Mouse (Mus musculus): ENCODE data around the gene Gm20441. TPM values are rescaled to one million over a fixed set of nuclear protein-coding genes. Genes with fewer than 3 reads are reported as not detected.
A peak's percentile ranks its signal among the peaks of the same experiment; 100 is the strongest.

Gene Gm20441
- polyA plus RNA-seq (2015; fragmentation: Nextera tagmentation; extraction: Ambion mirVana), result not detected in 2 replicates

DNA sequence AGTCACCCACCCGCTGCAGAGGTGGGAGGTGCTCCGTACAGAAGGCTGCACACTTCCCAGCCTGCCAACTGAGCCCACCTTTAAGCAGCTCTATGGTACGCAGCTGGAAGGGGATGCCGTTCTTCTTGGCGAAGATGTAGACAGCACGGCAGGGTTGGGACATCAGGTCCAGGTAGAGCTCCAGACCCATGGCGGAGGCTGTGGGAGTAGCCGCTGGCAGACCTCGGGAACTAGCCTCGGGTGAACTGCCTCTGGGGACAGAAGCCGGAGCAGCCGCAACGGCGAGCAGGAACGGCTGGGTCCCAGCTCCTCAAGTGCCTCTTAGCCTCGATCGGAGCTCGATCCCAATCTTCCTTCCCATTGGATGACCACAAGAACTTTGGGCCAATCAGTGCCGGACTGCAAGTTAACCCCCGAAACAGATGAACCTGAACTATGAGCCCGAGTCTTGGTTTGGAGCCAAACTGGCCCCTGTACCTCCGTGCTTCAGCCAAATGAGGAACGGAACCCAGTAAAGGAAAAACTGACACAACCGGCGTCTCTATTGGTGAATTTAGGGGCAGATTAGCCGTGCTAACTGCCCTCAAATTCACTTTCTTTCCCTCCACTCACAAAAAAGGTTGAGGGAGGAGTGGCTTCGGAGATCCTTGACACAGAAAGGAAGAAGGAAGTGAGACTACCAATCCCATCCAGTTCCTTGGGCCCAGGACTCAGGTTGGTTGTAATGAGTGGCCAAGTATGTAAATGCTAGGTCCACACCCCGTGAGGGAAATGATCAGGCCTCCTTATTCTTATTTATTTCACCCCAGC is at the start of gene Gm20441, which contains the start of gene Gstt3:
TSS of gene Gm20441 (minus strand) at position 186 of the 810 bp plus-strand sequence.
TSS of gene Gstt3 (minus strand) at position 646 of the 810 bp plus-strand sequence.
- Histone ChIP-seq H3K36me3 (ENCODE audit: control insufficient read depth, insufficient read depth, low read length) (no peaks in the 10 kb centered on the region; the same call in 1 of the 2 replicates), H3K4me1 (ENCODE audit: control insufficient read depth, insufficient read depth, low read length) (no peaks in the 10 kb centered on the region), H3K9ac (ENCODE audit: low read depth, low read length) (peak within 1 kb of the TSS; percentile 65), H3K4me3 (ENCODE audit: low read length) (peak within 1 kb of the TSS; percentile 54), H3K4me2 (ENCODE audit: low read depth, low read length) (peak within 1 kb of the TSS; percentile 89), H3K27me3 (replicated peaks; ENCODE audit: control insufficient read depth, insufficient read depth, low read length) (no peaks in the 10 kb centered on the region), H3K9me3 (ENCODE audit: control insufficient read depth, low read length) (no peaks in the 10 kb centered on the region), H3K27ac (ENCODE audit: low read length) (peak within 1 kb of the TSS; percentile 92)
- ATAC-seq, result peak; percentile 96
- WGBS, result under 1% methylated on average over 28 of the region's 28 CpGs

DNA sequence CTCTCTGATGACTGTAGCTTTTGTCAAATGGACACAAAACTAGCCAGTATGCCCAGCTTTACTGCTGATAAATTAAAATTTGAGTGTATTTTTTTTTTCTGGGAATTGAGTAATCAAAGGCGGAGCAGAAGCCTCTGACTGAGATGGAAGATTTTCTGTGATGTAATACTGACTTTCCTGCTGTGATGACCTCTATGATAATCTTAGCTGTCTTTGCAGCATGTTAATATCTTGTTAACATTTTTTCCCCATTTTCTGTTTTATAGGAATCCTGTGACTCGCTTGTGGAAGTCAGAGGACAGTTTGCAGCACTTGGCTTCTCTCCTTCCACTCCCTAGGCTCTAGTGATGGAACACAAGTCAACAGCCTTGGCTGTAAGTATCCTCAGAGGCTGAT is 49.5 kb upstream of the Gm20441 start:
- no peaks in the 10 kb centered on the region for H3K36me3 ChIP-seq (ENCODE audit: control insufficient read depth, insufficient read depth, low read length)
- no peak overlapping the region for H3K27ac ChIP-seq (ENCODE audit: low read length)
- ATAC-seq, result no peak
- H3K27me3 ChIP-seq (replicated peaks; ENCODE audit: control insufficient read depth, insufficient read depth, low read length), result no peaks in the 10 kb centered on the region
- H3K4me2 ChIP-seq (ENCODE audit: low read depth, low read length), result no peak overlapping the region
- H3K4me3 ChIP-seq (ENCODE audit: low read length), result no peak overlapping the region
- no peaks in the 10 kb centered on the region for H3K9me3 ChIP-seq (ENCODE audit: control insufficient read depth, low read length)
- peaks cover 10% of the 10 kb centered on the region for H3K4me1 ChIP-seq (ENCODE audit: control insufficient read depth, insufficient read depth, low read length)
- no peak overlapping the region for H3K9ac ChIP-seq (ENCODE audit: low read depth, low read length)
- WGBS, result 84% methylated on average over 2 of the region's 2 CpGs

DNA sequence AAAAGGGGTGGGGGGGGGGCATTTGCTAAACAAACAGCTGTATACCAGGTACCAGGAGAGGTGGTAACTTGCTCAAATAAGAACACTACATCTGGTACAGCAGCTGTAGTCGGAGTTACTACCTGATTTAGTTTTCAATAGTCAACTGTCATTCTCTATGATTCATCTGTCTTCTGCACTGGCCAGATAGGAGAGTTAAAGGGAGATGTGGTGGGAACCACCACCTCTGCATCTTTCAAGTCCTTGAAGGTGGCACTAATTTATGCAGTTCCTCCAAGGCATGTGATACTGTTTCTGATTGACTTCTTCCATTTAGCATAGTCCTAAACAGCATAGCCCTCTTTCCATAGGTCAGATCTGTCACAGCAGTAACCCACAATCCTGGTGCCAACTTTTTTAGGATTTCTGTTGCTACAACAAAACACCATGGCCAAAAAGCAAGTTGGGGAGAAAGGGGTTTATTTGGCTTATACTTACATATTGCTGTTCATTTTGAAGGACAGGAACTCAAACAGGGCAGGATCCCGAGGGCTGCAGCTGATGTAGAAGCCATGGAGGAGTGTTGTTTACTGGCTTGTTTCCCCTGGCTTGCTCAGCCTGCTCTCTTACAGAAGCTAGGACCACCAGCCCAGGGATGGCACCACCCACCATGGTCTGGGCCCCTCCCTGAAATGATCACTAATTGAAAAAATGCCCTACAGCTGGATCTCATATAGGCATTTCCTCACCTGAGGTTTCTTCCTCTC is 48.9 kb upstream of the Gm20441 start:
- H3K4me1 ChIP-seq (ENCODE audit: control insufficient read depth, insufficient read depth, low read length), result peaks cover 10% of the 10 kb centered on the region
- whole genome bisulfite sequencing, result 82% methylated on average over 2 of the region's 2 CpGs
- H3K36me3 ChIP-seq (ENCODE audit: control insufficient read depth, insufficient read depth, low read length), result no peaks in the 10 kb centered on the region
- no peak for ATAC-seq
- no peak overlapping the region for H3K4me3 ChIP-seq (ENCODE audit: low read length)
- no peaks in the 10 kb centered on the region for H3K27me3 ChIP-seq (replicated peaks; ENCODE audit: control insufficient read depth, insufficient read depth, low read length)
- H3K9ac ChIP-seq (ENCODE audit: low read depth, low read length), result no peak overlapping the region
- no peak overlapping the region for H3K27ac ChIP-seq (ENCODE audit: low read length)
- H3K9me3 ChIP-seq (ENCODE audit: control insufficient read depth, low read length), result no peaks in the 10 kb centered on the region
- no peak overlapping the region for H3K4me2 ChIP-seq (ENCODE audit: low read depth, low read length)

- no peak overlapping the region for H3K9ac ChIP-seq (ENCODE audit: low read depth, low read length)
- no peak for ATAC-seq
- H3K4me2 ChIP-seq (ENCODE audit: low read depth, low read length), result no peak overlapping the region
- no peaks in the 10 kb centered on the region for H3K27me3 ChIP-seq (replicated peaks; ENCODE audit: control insufficient read depth, insufficient read depth, low read length)
- H3K27ac ChIP-seq (ENCODE audit: low read length), result no peak overlapping the region
- no peak overlapping the region for H3K4me3 ChIP-seq (ENCODE audit: low read length)
- H3K36me3 ChIP-seq (ENCODE audit: control insufficient read depth, insufficient read depth, low read length), result no peaks in the 10 kb centered on the region
- no peaks in the 10 kb centered on the region for H3K9me3 ChIP-seq (ENCODE audit: control insufficient read depth, low read length)
- peaks cover 10% of the 10 kb centered on the region for H3K4me1 ChIP-seq (ENCODE audit: control insufficient read depth, insufficient read depth, low read length)
Measured at GRCm38 (mm10) chr10:75828500-75828931, 47.8 kb upstream of the Gm20441 start.

DNA sequence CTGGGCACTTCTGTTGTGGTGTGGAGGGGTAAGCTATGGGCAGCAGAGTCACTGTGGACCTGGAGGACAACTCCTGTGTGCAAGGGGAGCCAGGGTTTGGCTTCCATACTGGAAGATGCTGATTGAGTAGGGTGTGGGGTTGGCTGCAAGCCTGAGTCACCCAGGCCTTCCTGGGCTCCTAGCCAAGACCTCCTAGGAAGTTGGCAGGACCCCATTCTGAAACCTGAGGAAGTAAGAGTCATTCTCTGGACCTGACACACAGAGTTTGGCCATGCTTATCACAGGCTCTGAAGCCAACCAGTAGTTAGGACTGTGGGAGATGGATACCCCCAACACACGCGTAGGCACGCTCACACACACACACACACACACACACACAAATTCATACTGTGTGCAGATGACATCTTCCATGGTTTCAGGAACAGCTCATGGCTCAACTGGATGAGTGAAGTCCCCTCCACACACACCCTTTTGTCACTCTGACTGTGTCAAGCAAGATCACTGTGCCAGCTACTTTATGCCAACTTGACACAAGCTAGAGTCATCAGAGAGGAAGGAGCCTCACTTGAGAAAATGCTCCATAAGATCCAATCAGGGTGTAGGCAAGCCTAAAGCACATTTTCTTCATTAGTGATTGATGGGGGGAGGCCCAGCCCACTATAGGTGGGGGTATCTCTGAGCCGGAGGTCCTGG is 47.1 kb upstream of the Gm20441 start:
- Histone ChIP-seq H3K4me3 (ENCODE audit: low read length) (no peak overlapping the region), H3K4me1 (ENCODE audit: control insufficient read depth, insufficient read depth, low read length) (peaks cover 5% of the 10 kb centered on the region; the same call in 1 of the 2 replicates), H3K4me2 (ENCODE audit: low read depth, low read length) (no peak overlapping the region), H3K9ac (ENCODE audit: low read depth, low read length) (no peak overlapping the region), H3K9me3 (ENCODE audit: control insufficient read depth, low read length) (no peaks in the 10 kb centered on the region), H3K27me3 (replicated peaks; ENCODE audit: control insufficient read depth, insufficient read depth, low read length) (no peaks in the 10 kb centered on the region), H3K27ac (ENCODE audit: low read length) (no peak overlapping the region), H3K36me3 (ENCODE audit: control insufficient read depth, insufficient read depth, low read length) (no peaks in the 10 kb centered on the region)
- ATAC-seq, result no peak
- WGBS, result 91% methylated on average over 4 of the region's 4 CpGs

DNA sequence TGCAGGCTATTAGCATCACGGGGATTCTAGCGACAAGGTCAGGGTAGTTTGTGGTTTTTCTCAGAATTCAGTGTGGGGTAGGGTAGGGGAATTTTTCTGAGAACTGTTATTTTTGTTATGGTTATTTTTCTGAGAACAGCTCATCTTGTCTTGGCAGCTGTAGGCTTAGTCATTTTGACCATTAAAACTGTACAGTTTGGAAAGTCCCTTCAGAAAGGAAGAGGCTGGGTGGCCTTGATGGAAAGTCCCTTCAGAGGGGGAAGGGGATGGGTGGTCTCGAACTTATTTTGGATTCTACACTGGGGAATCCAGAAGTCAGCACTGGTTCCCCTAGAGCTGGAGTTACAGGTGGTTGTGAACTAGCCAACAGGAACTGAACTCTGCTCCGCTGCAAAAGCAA is 43.8 kb upstream of the Gm20441 start:
- 86% methylated on average over 4 of the region's 4 CpGs for WGBS
- H3K9me3 ChIP-seq (ENCODE audit: control insufficient read depth, low read length), result no peaks in the 10 kb centered on the region
- no peak overlapping the region for H3K27ac ChIP-seq (ENCODE audit: low read length)
- peaks cover 5% of the 10 kb centered on the region; the same call in 1 of the 2 replicates for H3K4me1 ChIP-seq (ENCODE audit: control insufficient read depth, insufficient read depth, low read length)
- H3K27me3 ChIP-seq (replicated peaks; ENCODE audit: control insufficient read depth, insufficient read depth, low read length), result no peaks in the 10 kb centered on the region
- H3K4me3 ChIP-seq (ENCODE audit: low read length), result no peak overlapping the region
- ATAC-seq, result no peak
- H3K36me3 ChIP-seq (ENCODE audit: control insufficient read depth, insufficient read depth, low read length), result no peaks in the 10 kb centered on the region
- no peak overlapping the region for H3K9ac ChIP-seq (ENCODE audit: low read depth, low read length)
- H3K4me2 ChIP-seq (ENCODE audit: low read depth, low read length), result no peak overlapping the region

GRCm38 (mm10) chr10:75823782-75824181 is 43.0 kb upstream of the Gm20441 start:
- Histone ChIP-seq H3K27me3 (replicated peaks; ENCODE audit: control insufficient read depth, insufficient read depth, low read length) (no peaks in the 10 kb centered on the region), H3K4me1 (ENCODE audit: control insufficient read depth, insufficient read depth, low read length) (peaks cover 5% of the 10 kb centered on the region; the same call in 1 of the 2 replicates), H3K9ac (ENCODE audit: low read depth, low read length) (no peak overlapping the region), H3K4me3 (ENCODE audit: low read length) (no peak overlapping the region), H3K9me3 (ENCODE audit: control insufficient read depth, low read length) (no peaks in the 10 kb centered on the region), H3K4me2 (ENCODE audit: low read depth, low read length) (no peak overlapping the region), H3K27ac (ENCODE audit: low read length) (no peak overlapping the region), H3K36me3 (ENCODE audit: control insufficient read depth, insufficient read depth, low read length) (no peaks in the 10 kb centered on the region)
- no peak for ATAC-seq
- WGBS, result 78% methylated on average over 1 of the region's 1 CpGs

DNA sequence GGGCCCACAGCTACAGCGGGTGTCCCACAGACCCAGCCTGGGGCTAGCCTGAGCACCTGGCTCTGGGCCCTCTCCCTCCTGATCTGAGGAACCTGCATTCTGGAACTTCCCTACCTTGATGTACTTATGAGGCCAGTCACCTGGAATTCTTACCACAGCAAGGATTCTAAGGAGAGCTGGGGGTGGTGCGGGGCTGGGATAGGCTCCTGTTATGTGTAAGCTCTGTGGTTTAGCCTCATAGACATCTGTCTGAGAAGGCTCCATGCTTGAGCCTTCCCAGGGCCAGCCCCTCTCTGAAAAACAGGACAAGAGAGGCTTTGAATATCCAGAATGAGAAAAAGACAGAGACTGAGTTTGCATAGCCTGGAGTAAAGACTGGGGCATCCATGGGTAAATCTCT is 41.7 kb upstream of the Gm20441 start, which contains the start of gene Gstt4:
TSS of gene Gstt4 (minus strand) at position 101 of the 400 bp plus-strand sequence.
- H3K9ac ChIP-seq (ENCODE audit: low read depth, low read length), result no peak within 1 kb of the TSS
- H3K4me2 ChIP-seq (ENCODE audit: low read depth, low read length), result no peak within 1 kb of the TSS
- H3K4me3 ChIP-seq (ENCODE audit: low read length), result no peak within 1 kb of the TSS
- no peak within 1 kb of the TSS for H3K27ac ChIP-seq (ENCODE audit: low read length)
- no peak for ATAC-seq
- H3K4me1 ChIP-seq (ENCODE audit: control insufficient read depth, insufficient read depth, low read length), result peaks cover 3% of the 10 kb centered on the region; the same call in 1 of the 2 replicates
- H3K9me3 ChIP-seq (ENCODE audit: control insufficient read depth, low read length), result no peaks in the 10 kb centered on the region
- H3K36me3 ChIP-seq (ENCODE audit: control insufficient read depth, insufficient read depth, low read length), result no peaks in the 10 kb centered on the region
- H3K27me3 ChIP-seq (replicated peaks; ENCODE audit: control insufficient read depth, insufficient read depth, low read length), result no peaks in the 10 kb centered on the region
- 99% methylated on average over 2 of the region's 2 CpGs for WGBS

- H3K4me3 ChIP-seq (ENCODE audit: low read length), result no peak overlapping the region
- ATAC-seq, result no peak
- WGBS, result 86% methylated on average over 5 of the region's 5 CpGs
- no peaks in the 10 kb centered on the region for H3K27me3 ChIP-seq (replicated peaks; ENCODE audit: control insufficient read depth, insufficient read depth, low read length)
- no peak overlapping the region for H3K27ac ChIP-seq (ENCODE audit: low read length)
- H3K4me1 ChIP-seq (ENCODE audit: control insufficient read depth, insufficient read depth, low read length), result no peaks in the 10 kb centered on the region
- no peak overlapping the region for H3K9ac ChIP-seq (ENCODE audit: low read depth, low read length)
- H3K36me3 ChIP-seq (ENCODE audit: control insufficient read depth, insufficient read depth, low read length), result no peaks in the 10 kb centered on the region
- no peaks in the 10 kb centered on the region for H3K9me3 ChIP-seq (ENCODE audit: control insufficient read depth, low read length)
- no peak overlapping the region for H3K4me2 ChIP-seq (ENCODE audit: low read depth, low read length)
Measured at GRCm38 (mm10) chr10:75819882-75820281, 39.1 kb upstream of the Gm20441 start.

Data from intestine, embryonic 16.5 days (tissue).